Mouse (Mus musculus): Measurements from ENCODE around the gene Gm20403.

GRCm38 (mm10) chr12:55013626-55014398 is 27.5 kb upstream of the Gm20403 start, which contains the start of gene Baz1a:
- TF ChIP-seq CTCF (IDR thresholded peaks at IDR 0.05; ENCODE audit: low read depth) (no peak), EP300 (IDR thresholded peaks at IDR 0.05; ENCODE audit: low read depth) (no peak)
